Mouse (Mus musculus): ENCODE data around the gene Trem1.

Trem1 gene

DNA sequence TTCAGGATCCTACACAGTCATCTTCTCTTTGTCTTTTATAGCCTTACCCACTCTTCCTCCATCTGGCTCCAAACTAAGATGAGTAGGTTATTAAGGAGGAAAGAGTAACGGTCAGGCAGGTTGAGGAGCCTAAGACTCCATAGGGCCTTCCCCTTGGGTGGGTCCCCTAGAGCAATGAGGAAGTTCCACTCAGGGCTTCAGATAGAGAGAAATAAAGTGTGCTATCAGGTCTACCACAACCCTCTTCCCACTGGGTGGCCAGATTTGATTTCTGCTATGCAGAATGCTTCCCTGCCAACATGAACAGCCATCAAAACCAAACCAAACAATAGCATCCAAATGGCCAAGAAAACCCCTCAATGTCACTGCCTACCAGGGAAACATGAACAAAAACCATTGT, 35.0 kb downstream of the Trem1 start:
- no peak for DNase-seq (ENCODE audit: low read depth, low spot score)

DNA sequence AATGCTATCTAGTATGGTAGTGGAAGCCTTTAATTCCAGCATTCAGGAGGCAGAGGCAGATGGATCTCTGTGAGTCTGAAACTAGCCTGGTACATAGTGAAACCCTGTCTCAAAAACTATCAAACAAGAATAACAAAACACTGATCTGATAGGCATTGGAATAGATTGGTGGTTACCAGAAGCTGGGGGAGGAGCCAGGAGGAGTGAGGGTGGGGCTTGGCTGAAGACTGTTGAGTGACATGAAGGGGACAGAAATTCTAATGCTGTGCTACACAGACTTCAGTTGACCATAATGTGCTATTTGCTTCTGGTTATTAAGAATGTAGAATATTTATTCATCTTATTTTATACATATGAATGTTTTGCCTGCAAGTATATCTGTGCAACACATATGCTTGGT, 35.7 kb downstream of the Trem1 start:
- DNase-seq (ENCODE audit: low read depth, low spot score): no peak

DNA sequence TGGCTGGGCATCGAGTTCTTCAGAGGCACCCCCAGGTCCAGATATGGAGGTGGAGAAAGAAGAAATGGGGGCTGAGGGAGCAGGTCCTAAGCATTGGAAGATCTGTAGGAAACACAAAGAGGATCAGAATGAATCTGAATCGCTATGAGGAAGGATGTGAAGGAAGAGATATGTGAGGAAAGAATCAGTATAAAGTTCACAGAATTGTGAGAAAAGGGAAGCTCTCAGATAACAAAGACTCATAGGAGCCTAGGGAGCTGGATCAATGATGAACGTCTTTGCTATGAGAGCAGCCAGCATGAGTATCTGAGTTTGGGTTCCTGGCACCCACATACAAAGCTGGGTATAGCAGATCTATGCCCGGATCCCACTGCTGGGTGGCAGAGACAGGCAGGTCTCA, 37.3 kb downstream of the Trem1 start:
- no peak for DNase-seq (ENCODE audit: low read depth, low spot score)

DNA sequence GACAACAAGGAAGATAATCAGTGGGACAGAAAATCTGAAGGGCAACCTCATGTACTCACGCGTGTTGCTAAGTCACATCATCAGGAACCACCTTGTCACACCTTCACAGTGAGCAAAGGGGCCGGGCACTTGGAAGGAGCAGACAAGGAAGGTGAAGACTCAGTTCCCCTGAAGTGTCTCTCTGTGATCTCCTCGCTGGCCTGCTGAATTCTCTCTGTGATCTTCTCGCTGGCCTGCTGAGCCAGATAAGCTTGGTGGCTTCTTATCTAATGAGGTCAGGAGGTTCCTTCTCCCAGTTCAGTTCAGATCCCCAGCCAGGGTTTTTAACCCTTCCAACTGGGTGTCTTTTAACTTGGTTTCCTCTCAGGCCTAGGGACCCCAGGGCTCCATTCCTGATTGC, 39.6 kb downstream of the Trem1 start:
- no peak for DNase-seq (ENCODE audit: low read depth, low spot score)

DNA sequence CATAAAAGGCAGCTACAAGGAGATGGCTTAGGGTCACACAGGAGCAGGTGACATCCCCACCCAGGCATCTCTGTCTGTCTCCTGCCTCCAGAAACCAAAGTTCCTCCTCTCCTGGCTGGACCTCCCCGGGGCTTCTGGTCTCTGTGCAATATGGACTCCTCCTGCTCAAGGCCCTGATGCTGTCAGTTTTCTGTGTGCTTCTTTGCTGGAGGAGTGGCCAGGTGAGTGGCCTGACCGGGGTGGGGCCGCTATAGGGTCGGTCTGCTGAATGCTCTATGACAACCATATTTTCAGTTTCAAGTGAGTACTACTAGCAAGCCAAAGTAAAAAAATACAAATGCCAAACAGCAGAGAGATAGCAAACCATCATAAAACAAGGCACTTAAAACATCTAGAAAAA, 40.0 kb downstream of the Trem1 start:
- no peak for DNase-seq (ENCODE audit: low read depth, low spot score)

DNA sequence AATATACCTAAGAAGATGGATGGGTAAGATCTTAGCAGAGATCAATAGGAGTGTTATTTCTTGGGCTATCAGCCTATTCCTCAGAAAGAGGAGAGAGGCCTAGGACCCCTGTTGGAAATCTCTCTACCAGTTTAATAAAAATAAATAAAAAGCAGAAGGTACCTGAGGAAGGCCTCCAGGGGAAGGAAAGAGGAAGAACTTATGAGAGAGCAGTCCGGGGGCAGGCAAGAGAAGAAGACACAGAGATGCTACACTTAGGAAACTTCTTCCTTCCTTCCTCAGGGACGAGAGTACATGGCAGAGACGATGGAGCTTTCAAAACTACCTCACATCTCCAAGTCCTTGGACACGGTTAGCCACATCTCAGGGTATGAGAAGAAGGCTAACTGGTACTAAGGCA, 41.5 kb downstream of the Trem1 start:
- no peak for DNase-seq (ENCODE audit: low read depth, low spot score)

DNA sequence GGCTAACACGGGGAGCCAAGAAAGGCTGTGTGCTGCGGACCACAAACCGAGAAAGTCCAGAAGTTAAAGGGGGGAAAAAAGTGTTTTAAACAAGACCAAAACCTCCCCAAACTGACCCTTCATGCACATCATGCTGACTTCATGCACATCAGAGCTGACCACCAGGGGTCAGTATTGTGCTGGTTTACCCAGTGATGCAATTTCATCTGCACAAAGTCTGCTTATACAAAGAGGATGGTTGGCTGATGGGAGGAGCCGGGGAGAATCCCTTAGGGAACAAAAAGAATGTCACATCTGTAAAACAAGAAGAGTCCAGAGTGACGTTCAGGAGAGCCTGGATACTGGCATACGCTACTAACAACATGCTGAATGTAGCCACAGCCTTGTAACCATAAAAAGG, 42.3 kb downstream of the Trem1 start:
- DNase-seq (ENCODE audit: low read depth, low spot score): peak; percentile 57

DNA sequence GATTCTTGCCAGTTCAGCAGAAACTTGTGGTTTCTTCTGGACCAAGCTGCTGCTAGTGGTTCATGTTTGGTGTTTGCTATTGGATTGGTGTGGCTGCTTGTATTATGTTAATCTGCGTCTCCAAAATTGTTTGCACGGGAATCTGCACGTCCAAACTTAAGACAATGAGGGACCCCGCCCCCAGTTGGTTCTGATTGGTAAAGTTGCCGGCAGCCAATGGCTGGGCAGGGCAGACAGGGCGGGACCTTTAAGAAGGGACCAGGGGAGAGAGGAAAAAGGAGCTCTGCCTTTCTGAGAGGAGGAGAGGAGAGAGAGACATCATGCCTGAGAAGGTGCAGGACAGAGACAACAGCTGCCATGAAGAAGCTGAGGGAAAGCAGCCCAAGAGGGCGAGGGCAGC, 43.2 kb downstream of the Trem1 start:
- DNase-seq (ENCODE audit: low read depth, low spot score): no peak

DNA sequence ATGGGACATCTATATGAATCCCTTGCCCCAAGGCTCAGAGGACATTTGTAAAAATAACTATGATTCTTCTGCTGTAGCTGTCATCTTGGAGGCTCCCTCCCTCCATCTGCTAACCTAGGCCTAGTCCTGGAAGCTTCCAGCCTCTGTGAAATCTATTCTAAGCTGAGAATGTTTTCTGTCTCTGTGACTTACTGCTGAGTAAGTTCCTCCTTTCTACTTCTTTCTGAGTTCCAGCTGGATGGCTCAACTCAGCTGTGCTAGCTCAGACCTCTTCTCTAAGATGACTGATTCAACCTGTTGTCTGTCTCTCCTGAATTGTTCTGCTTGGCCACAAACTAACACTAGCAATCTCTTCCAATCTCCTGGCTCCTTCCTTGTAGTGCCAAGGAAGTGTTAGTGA, 45.8 kb downstream of the Trem1 start:
- peak; percentile 29 for DNase-seq (ENCODE audit: low read depth, low spot score)

DNA sequence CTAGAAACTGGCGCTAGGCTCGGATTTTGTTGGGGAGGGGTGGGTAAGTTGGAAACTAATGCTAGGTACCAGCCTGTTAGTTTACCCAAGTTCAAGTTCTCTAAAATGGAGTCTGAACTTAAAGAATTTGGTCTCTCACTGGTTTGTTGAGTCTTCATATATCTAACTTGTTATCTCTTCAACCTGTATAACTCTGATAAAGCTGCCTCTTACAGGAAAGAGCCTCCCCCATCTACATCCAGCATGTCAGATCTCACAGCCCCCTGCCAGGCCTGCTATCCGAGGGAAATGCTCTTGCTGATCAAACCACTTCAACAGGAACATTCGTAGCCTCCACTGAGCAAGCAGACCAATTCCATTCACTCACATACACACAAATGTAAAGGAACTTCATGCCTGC, 46.4 kb downstream of the Trem1 start:
- DNase-seq (ENCODE audit: low read depth, low spot score): no peak

DNA sequence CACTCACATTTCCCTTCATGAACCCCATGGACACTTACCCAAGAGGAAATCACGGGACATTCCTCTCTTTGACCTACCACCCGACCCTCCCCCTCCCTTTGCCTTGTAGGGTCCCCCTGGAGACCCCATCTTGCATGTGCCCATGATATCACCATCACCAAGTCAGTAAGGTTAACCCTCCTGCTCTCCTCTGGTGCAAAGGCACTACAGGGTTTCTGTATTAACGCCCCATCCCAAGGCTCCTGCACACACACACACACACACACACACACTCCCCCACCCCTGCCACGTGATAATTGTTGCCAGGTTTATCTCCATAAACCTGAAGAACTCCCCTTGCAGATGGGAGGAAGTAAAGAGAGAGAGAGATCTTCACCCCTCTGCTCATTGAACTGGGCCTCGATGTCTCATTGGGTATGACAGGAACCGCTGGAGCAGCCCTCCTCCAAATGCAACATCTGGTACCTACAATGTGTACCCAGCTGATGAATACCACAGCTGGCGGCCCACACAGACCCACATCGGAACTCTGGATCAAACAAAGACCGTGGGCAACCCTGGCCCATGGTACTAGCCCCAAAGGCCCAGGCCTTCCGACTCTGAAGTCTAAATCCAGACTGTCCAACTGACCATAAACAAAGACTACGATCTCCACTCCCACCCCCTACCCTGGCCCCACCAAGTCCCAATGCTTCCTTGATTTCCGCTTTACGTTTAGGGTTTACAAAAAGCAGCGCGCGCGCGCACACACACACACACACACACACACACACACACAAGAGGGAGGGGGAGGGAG, 48.6 kb downstream of the Trem1 start:
- DNase-seq (ENCODE audit: low read depth, low spot score): no peak

DNA sequence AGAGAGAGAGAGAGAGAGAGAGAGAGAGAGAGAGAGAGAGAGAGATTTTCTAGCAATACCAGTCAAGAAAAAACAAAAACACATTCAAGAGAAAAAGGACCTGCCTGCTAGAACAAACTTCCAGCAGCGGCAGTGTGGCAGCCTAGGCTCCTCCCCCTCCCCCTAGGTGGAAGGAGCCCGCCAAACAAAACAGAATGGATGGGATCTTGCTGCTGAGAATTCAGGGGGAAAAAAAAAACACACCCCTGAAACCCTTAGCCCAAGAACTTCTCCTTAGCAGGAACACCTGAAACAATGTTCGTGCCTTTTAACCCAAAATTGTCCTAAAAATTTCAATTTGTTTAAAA, 49.1 kb downstream of the Trem1 start:
- DNase-seq (ENCODE audit: low read depth, low spot score): no peak

DNA sequence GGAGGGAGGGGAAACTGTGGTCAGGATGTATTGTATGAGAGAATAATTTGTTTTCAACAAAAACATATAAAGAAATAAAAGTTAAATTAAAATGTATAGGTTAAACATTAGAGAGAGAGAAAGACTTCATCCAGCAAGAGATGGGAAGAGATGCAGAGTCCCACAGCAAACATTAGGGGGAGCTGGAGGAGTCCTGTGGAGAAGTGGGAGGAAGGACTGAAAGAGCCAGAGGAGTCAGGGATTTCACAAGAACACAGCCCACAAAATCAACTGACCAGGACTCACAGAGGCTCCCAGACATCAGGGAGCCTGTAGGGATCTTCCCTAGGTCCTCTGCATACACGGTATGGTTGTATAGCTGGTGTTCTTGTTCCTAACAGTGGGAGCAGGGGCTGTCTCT, 54.2 kb downstream of the Trem1 start:
- DNase-seq (ENCODE audit: low read depth, low spot score): peak; percentile 10

DNA sequence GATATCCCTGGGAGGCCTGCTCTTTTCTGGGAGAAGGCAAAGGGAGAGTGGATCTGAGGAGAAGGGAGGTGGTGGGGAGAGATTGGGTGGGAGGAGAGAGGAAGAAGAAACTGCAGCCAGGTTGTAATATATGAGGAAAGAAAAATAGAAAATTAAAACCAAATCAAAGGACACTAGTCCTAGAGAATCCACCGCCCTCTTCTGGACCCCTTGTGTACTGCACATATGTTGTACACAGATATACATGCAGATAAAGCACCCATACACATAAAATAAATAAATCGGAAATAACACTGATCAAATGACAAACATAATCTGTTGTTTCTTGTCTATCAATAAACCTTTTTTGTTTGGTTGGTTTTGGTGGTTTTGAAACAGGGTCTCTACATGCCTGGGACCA, 54.7 kb downstream of the Trem1 start:
- no peak for DNase-seq (ENCODE audit: low read depth, low spot score)

DNA sequence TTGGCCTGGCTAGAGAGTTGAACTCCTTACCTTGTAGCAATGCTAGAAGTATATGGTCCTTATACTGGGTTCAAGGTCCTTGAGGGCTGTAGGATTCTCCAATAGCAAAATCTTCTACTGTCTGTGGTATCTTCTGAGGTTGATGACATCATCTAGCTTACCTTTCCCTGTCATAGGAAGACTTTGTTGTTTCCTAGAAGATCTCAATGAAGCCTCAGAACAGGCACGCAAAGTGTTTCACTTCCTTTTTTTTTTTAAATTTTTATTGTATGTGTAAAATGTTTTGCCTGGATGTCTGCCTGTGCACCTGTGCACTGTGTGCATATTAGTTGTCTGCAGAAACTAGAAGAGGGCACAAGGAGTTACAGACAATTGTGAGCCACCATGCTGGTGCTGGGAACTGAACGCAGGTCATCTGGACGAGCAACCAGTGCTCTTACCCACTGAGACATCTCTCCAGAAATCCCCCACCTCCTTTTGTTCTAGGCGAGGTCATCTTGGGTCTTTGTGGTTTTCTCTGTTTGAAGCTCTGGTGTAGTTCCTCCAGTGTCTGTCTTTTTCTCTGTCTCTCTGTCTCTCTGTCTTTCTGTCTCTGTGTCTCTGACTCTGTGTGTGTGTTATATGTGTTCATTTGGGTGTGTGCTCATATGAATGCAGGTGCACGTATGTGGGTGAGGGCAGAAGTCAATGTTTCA, 61.1 kb downstream of the Trem1 start:
- DNase-seq (ENCODE audit: low read depth, low spot score): no peak
